Mouse (Mus musculus) T-cell, adult 2 months (primary cell): ENCODE measurements around the gene Gm49601.

ENCODE experiments used
- DNase-seq: peaks from one replicate; pipeline ENCODE4 v3.0.0; 2022; ENCODE audit warnings: low spot score

The Gm49601 gene

DNA sequence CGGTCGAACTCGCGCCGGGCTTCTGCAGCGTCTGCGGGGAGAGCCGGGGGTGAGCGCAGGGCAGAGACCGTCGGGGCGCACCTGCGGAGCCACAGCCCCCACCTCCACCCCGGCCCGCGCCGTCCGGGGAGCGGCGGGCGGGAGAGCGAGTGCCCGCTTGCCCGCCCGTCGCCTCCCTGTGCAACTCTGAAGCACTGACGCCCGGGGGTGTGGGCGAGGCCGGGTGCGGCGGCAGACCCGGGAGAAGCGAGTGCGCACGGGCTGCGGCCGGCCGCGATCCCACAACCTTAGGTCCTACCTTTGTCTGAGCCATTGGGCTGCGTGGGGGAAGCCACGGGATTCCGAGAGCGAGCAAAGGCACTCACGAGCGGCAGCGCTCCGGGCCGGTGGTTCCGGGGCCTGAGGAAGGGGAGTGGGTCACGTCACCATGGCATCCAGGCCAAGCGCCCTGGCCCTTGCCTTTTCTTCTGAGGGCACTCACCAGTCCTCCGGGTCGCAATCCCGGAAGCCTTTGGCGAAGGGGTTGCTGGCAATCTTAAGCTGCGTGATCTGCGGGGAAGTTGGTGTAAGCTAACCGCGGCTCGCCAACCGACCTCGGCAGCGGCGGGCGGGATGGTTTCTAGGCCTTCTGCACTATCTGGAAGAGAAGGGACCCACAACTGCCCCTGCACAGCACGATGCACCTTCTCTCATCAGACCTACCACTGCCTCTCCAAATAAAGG lies 43.6 kb downstream of the Gm49601 start:
- DNase-seq, result no peak

DNA sequence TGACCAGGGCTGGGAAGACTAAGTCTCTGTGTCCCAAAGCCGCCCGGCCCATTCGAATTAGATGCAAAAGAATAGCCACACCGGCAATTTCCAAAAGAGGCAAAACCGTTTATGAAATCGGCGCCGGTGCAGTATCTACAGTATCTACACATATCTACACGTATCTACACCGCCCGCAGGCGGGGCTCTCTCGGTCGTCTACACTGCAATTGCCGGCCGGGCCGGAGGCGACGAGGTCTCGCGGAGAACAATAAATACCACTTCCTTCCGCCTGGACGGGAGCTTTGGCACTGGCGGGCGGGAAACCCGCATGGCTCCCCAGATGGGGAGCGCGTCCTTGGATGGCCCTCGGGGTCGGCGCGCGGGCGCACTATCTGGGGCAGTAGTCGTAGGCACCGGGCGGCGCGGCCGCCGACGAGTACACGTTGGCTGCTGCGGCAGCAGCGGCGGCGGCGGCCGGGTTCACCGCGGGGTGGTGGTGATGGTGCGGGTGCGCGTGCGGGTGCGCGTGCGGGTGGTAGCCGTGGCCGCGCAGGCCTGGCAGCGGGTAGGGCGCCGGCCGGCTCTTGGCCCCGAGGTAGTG lies 44.5 kb downstream of the Gm49601 start:
- DNase-seq, result no peak

DNA sequence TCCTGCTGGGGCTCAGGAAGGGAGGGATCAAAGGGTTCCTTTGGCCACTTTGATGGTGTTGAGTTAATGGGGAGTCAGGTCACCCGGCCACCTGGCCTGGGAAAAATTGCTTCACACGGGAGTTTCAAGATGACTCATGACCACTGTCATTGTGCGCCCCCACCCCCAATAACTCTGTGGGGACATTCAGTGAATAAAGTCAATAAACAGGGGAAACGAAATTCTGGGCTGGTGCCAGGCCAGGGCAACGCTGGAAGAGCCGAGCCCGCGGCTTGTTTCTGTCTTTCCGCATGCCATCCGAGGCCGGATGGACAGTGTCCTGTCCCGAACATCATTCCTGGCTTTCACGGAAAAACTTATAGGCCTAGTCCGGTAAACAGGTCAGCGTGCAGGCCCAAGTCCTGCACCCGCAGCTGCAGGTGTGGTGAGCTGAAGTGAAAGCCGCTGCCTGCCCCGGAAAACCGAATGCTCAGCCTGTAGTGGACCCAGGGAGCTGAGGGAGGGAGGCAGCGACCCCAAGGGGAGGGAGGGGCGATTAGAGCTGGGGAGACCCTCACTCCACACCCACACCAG lies 45.1 kb downstream of the Gm49601 start:
- no peak for DNase-seq

DNA sequence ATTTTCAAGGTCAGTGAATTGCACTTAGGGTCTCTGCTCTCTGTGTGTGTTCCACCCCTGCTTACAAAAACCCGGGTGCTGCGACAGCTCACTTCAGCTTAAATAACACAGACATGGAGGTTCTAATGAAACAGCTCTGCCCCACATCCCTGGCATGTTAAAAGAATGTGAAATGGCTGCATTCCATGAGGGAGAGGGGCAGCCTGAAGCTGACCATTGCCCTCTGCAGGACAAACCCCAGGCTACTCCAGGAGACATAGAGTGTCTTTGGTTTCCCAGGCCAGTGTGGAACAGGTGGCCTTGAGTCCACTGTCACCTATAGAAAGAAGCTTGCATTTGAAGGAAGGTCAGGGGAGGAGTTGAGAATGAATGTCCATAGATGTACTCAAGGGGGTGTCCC lies 45.8 kb downstream of the Gm49601 start:
- no peak for DNase-seq

DNA sequence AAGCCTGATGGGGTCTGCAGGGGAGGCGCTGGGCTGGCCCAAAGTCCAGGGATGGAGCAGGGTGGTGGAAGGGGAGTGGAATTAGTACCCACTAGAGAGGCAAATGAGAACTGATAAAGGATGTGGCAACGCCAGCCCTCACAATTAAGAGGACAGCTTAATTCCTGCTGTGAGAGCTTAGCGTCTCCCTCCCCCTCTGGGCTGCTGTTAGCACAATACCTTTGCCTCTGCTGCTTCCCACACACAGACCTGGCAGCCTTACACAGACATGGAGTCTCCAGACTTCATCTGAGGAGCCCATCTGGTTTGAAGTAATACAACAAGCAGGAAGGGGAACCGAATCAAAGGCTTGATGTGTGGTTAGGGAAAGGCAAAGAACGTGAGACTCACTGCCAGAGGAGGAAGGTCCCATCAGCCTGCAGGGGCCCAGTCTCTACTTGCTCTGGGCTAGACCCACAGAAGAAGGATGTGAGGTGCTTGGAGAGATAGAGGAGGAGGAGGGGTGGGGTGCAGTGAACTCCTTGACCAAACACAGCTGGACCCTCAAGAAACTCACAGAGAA lies 48.5 kb downstream of the Gm49601 start:
- no peak for DNase-seq

DNA sequence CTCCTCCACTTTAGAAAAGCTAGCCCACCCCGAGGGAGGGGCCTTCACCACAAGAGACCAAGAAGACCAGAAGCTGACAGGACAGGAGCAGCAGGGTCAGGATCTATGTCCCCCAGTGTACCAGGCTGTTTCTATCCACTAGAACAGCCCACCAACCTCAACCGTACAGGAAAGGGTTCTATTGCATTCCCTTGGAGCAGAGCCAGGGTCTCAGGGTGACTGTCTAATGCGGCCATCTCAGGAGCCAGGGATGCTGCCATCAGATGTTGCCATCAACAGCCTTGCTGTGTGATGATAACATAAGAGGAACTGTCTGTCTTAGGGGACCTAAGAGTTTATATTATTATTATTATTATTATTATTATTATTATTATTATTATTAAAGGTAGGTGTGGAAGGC lies 49.2 kb downstream of the Gm49601 start:
- no peak for DNase-seq

DNA sequence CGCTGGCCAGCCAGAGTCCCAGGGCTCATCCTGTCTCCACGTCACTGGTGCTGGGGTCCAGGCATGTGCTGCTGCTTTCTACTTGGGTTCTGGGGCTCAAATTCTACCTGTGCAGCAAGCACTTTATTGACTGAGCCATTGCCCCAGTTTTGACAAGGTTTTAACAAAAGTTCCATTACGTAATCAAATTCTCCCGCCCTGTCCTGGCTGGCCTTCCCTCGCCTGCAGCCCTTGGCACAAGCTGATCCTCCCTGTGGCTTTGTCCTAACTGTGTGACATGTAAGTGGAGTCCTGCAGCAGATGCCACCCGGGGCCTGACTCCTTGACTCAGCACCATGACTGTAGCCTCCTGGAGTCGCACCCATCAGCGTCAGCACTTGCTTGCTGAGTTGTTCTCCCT lies 52.0 kb downstream of the Gm49601 start:
- DNase-seq, result no peak
